Mouse (Mus musculus): ENCODE measurements at regions not wholly inside any gene's neighbourhood (a gene's known extent, or its start where the extent isn't known, plus 50 kb on each side); places are given as distances from the start of the nearest gene placed in this dataset.

- DNase-seq (ENCODE audit: low spot score) = no peak
Measured at GRCm38 (mm10) chr7:40257733-40258376, 640.3 kb upstream of the Vstm2b start.

GRCm38 (mm10) chr7:40258377-40258739, 639.8 kb upstream of the Vstm2b start:
- DNase-seq (ENCODE audit: low spot score) = peak; percentile 68

- peak; percentile 53 for DNase-seq (ENCODE audit: low spot score)
Measured at GRCm38 (mm10) chr7:40273459-40274072, 624.6 kb upstream of the Vstm2b start.

GRCm38 (mm10) chr7:40275078-40275477, 623.0 kb upstream of the Vstm2b start:
- DNase-seq (ENCODE audit: low spot score) = no peak

GRCm38 (mm10) chr7:40275658-40276057, 622.5 kb upstream of the Vstm2b start:
- DNase-seq (ENCODE audit: low spot score) = no peak

GRCm38 (mm10) chr7:40276116-40276515, 622.0 kb upstream of the Vstm2b start:
- DNase-seq (ENCODE audit: low spot score) = no peak

GRCm38 (mm10) chr7:40290166-40290565, 608.0 kb upstream of the Vstm2b start:
- no peak for DNase-seq (ENCODE audit: low spot score)

- peak; percentile 4 for DNase-seq (ENCODE audit: low spot score)
Measured at GRCm38 (mm10) chr7:40310558-40310957, 587.6 kb upstream of the Vstm2b start.

- no peak for DNase-seq (ENCODE audit: low spot score)
Measured at GRCm38 (mm10) chr7:40321171-40321570, 577.0 kb upstream of the Vstm2b start.

- DNase-seq (ENCODE audit: low spot score) = no peak
Measured at GRCm38 (mm10) chr7:40325188-40325705, 572.9 kb upstream of the Vstm2b start.

GRCm38 (mm10) chr7:40332455-40332854, 565.7 kb upstream of the Vstm2b start:
- no peak for DNase-seq (ENCODE audit: low spot score)

- no peak for DNase-seq (ENCODE audit: low spot score)
Measured at GRCm38 (mm10) chr7:40352306-40352705, 545.8 kb upstream of the Vstm2b start.

- DNase-seq (ENCODE audit: low spot score) = no peak
Measured at GRCm38 (mm10) chr7:40362719-40363118, 535.4 kb upstream of the Vstm2b start.

- no peak for DNase-seq (ENCODE audit: low spot score)
Measured at GRCm38 (mm10) chr7:40372713-40373112, 525.4 kb upstream of the Vstm2b start.

- DNase-seq (ENCODE audit: low spot score) = no peak
Measured at GRCm38 (mm10) chr7:40377839-40378238, 520.3 kb upstream of the Vstm2b start.

GRCm38 (mm10) chr7:40381244-40381643, 516.9 kb upstream of the Vstm2b start:
- DNase-seq (ENCODE audit: low spot score) = no peak

- DNase-seq (ENCODE audit: low spot score) = no peak
Measured at GRCm38 (mm10) chr7:40388152-40388551, 510.0 kb upstream of the Vstm2b start.

- DNase-seq (ENCODE audit: low spot score) = no peak
Measured at GRCm38 (mm10) chr7:40389795-40390194, 508.3 kb upstream of the Vstm2b start.

- no peak for DNase-seq (ENCODE audit: low spot score)
Measured at GRCm38 (mm10) chr7:40390927-40391326, 507.2 kb upstream of the Vstm2b start.

GRCm38 (mm10) chr7:40391626-40392025, 506.5 kb upstream of the Vstm2b start:
- no peak for DNase-seq (ENCODE audit: low spot score)

GRCm38 (mm10) chr7:40392207-40392606, 505.9 kb upstream of the Vstm2b start:
- DNase-seq (ENCODE audit: low spot score) = no peak

GRCm38 (mm10) chr7:40392699-40393098, 505.4 kb upstream of the Vstm2b start:
- no peak for DNase-seq (ENCODE audit: low spot score)

- DNase-seq (ENCODE audit: low spot score) = no peak
Measured at GRCm38 (mm10) chr7:40398266-40398665, 499.9 kb upstream of the Vstm2b start.

GRCm38 (mm10) chr7:40419332-40419731, 478.8 kb upstream of the Vstm2b start:
- no peak for DNase-seq (ENCODE audit: low spot score)

Data from urinary bladder, postnatal 14 days (tissue).